Mouse (Mus musculus): ENCODE results near the gene Mical3.

- TF ChIP-seq CHD2 (IDR thresholded peaks at IDR 0.05; ENCODE audit: low read depth, low read length) (no peak), MAFK (IDR thresholded peaks at IDR 0.05; ENCODE audit: insufficient read depth, low read depth, low read length) (no peak), HCFC1 (IDR thresholded peaks at IDR 0.05; ENCODE audit: borderline replicate concordance, insufficient read depth, low read length) (no peak)
These were observed 18.6 kb upstream of the Mical3 start for GRCm38 (mm10) chr6:121149420-121149819.

All from ES-E14 (cell line).